Comparison of ENCODE assay signal across 30 mouse cellular contexts in genomic region chr10:77056768-77057167, GRCm38 (mm10). TPM values are rescaled to one million over a fixed set of nuclear protein-coding genes. Genes with fewer than 3 reads are reported as not detected.
DNase-seq lines count a peak whose midpoint lies in the region; ATAC-seq and TF ChIP-seq lines count a peak whose summit lies in the region.
"Had no signal": no experiment of that assay in that cellular context is flagged by ENCODE, and none has a peak within 500 bp of the region (broad histone marks: within the 10 kb centered on the region; RNA-seq: fewer than 3 reads in every experiment).

No protein-coding gene starts in this region.

- H3K27me3 ChIP-seq in limb, embryonic 12.5 days, result no peaks in the 10 kb centered on the region
- H3K27me3 ChIP-seq in limb, embryonic 10.5 days (ENCODE audit: low read depth, poor library complexity, severe bottlenecking), result no peaks in the 10 kb centered on the region
- H3K27me3 ChIP-seq: embryonic facial prominence, embryonic 15.5 days; forebrain, embryonic 15.5 days; heart, embryonic 15.5 days; lung, embryonic 15.5 days; megakaryocyte, embryonic 14.5 days; stomach, embryonic 15.5 days had no signal

- no peak for DNase-seq in gastrocnemius, adult 2 months
- DNase-seq in gastrocnemius, postnatal 25 days, result no peak
- no peak for DNase-seq in limb, embryonic 10.5 days (ENCODE audit: low spot score)
- peak; percentile 12 for DNase-seq in 3T3-L1 (ENCODE audit: low read depth, low spot score)
- no peak for DNase-seq in c-Kit-positive CD71-positive TER-119-positive erythroid progenitor cells, embryonic 14.5 days (ENCODE audit: low spot score)
- DNase-seq in cerebellum, postnatal 36 days, result no peak
- DNase-seq: adrenal gland, adult 8-10 months; cerebellum, adult 9-10 months; gastrocnemius, postnatal 36 days; heart, postnatal 36 days; kidney, adult 9 months; kidney, postnatal 4 days; lung, postnatal 36 days; right cerebral cortex, postnatal 14 days; thymus, adult 18-20 months; thymus, postnatal 4 days had no signal

- peaks cover 32% of the 10 kb centered on the region for H3K36me3 ChIP-seq in limb, embryonic 12.5 days
- peaks cover 43% of the 10 kb centered on the region for H3K36me3 ChIP-seq in limb, embryonic 10.5 days

- intact Hi-C loops in gastrocnemius, adult 2 months (cut with DNase I), result no loop called here

- peak overlapping the region; percentile 31; the same call in 1 of the 2 replicates for H3K27ac ChIP-seq in gastrocnemius, adult 2 months
- H3K27ac ChIP-seq in limb, embryonic 12.5 days, result peak overlapping the region; percentile 2; the same call in 1 of the 2 replicates
- no peak overlapping the region for H3K27ac ChIP-seq in limb, embryonic 10.5 days
- H3K27ac ChIP-seq in brown adipose tissue, adult 24 weeks (replicated peaks; ENCODE audit: low read depth, low read length), result peak overlapping the region; percentile 48
- H3K27ac ChIP-seq: embryonic facial prominence, embryonic 15.5 days; forebrain, embryonic 15.5 days; heart, embryonic 15.5 days; liver, embryonic 14.5 days; lung, embryonic 15.5 days; stomach, embryonic 15.5 days had no signal

- no peak overlapping the region for H3K4me3 ChIP-seq in gastrocnemius, adult 2 months
- no peak overlapping the region for H3K4me3 ChIP-seq in limb, embryonic 12.5 days (replicated peaks)
- no peak overlapping the region for H3K4me3 ChIP-seq in limb, embryonic 10.5 days
- H3K4me3 ChIP-seq in brown adipose tissue, adult 24 weeks (ENCODE audit: insufficient read depth, low read depth, low read length), result no peak overlapping the region
- H3K4me3 ChIP-seq: embryonic facial prominence, embryonic 15.5 days; forebrain, embryonic 15.5 days; heart, embryonic 15.5 days; lung, embryonic 15.5 days; megakaryocyte, embryonic 14.5 days; stomach, embryonic 15.5 days had no signal

- WGBS in limb, embryonic 12.5 days, result 80% methylated on average over 10 of the region's 10 CpGs
- WGBS in limb, embryonic 10.5 days, result 84% methylated on average over 10 of the region's 10 CpGs

- no peak for TF ChIP-seq CTCF in gastrocnemius, adult 2 months (IDR thresholded peaks at IDR 0.05)

- ATAC-seq in limb, embryonic 12.5 days (ENCODE audit: insufficient number of reproducible peaks, insufficient read depth, low FRiP score, low TSS enrichment, low read depth), result no peak
- ATAC-seq: activated CD4-positive, CD25-positive, alpha-beta regulatory T cell, adult 4 months; forebrain, embryonic 15.5 days; hindbrain, embryonic 16.5 days; intestine, embryonic 16.5 days; midbrain, embryonic 16.5 days had no signal

- no peaks in the 10 kb centered on the region for H3K9me3 ChIP-seq in limb, embryonic 12.5 days
- H3K9me3 ChIP-seq in limb, embryonic 10.5 days (replicated peaks), result no peaks in the 10 kb centered on the region
- H3K9me3 ChIP-seq: embryonic facial prominence, embryonic 15.5 days; forebrain, embryonic 15.5 days; G1E; heart, embryonic 15.5 days; lung, embryonic 15.5 days; megakaryocyte, embryonic 14.5 days; stomach, embryonic 15.5 days had no signal

- no peaks in the 10 kb centered on the region; the same call in 1 of the 2 replicates for H3K4me1 ChIP-seq in limb, embryonic 12.5 days (replicated peaks)
- H3K4me1 ChIP-seq in limb, embryonic 10.5 days, result no peaks in the 10 kb centered on the region
- peaks cover 6% of the 10 kb centered on the region for H3K4me1 ChIP-seq in brown adipose tissue, adult 24 weeks (ENCODE audit: control insufficient read depth, insufficient read depth, insufficient read length, low read length)
- H3K4me1 ChIP-seq: embryonic facial prominence, embryonic 15.5 days; forebrain, embryonic 15.5 days; heart, embryonic 15.5 days; megakaryocyte, embryonic 14.5 days had no signal

- H3K9ac ChIP-seq in limb, embryonic 12.5 days (replicated peaks), result no peak overlapping the region
- H3K9ac ChIP-seq: embryonic facial prominence, embryonic 15.5 days; forebrain, embryonic 15.5 days; heart, embryonic 15.5 days; liver, embryonic 14.5 days; lung, embryonic 15.5 days; stomach, embryonic 15.5 days had no signal

- no peak overlapping the region for H3K4me2 ChIP-seq in limb, embryonic 12.5 days
- H3K4me2 ChIP-seq: embryonic facial prominence, embryonic 15.5 days; forebrain, embryonic 15.5 days; heart, embryonic 15.5 days; lung, embryonic 15.5 days; stomach, embryonic 15.5 days had no signal

RNA-seq across cellular contexts. Expression of gene Slc19a1, which starts 24.7 kb away (rescaled TPM):
- 1 to 10 TPM; 5.6 to 6.3 TPM for total RNA-seq in gastrocnemius, adult 2 months (2021)
- total RNA-seq in gastrocnemius, postnatal 25 days (2021), result 1 to 10 TPM; 5.3 to 5.7 TPM
- 30.8 TPM in 2 replicates for polyA plus RNA-seq in limb, embryonic 12.5 days (2016; fragmentation: Nextera tagmentation; extraction: Ambion mirVana)
- 42.4 and 47.2 TPM in 2 replicates for polyA plus RNA-seq in limb, embryonic 10.5 days (2016; fragmentation: Nextera tagmentation; extraction: Ambion mirVana)
- polyA plus RNA-seq in brown adipose tissue, adult 24 weeks (2012; ENCODE audit: insufficient read depth, insufficient read length, missing spikeins), result 30.7 and 39.5 TPM in 2 replicates
